Mouse (Mus musculus) intestine, postnatal 0 days (tissue): ENCODE results near the gene Fam92b. TPM values are rescaled to one million over a fixed set of nuclear protein-coding genes. Genes with fewer than 3 reads are reported as not detected.

Source experiments
- ATAC-seq: fragments of 200-750 bp; cut with Nextera tagmentation; 2 replicates; pipeline ENCODE4 v1.8.0; 2017; ENCODE audit warnings: mild to moderate bottlenecking, moderate TSS enrichment, moderate library complexity
- H3K27ac ChIP-seq: fragments of 300-500 bp; sonication (generic); 2 replicates; pipeline ENCODE4 v1.5.1; 2014; ENCODE audit warnings: mild to moderate bottlenecking, low read depth, low read length, moderate library complexity
- H3K27me3 ChIP-seq: fragments of 300-500 bp; sonication (generic); replicated peaks from 2 replicates; pipeline ENCODE4 v1.6.1; 2014; ENCODE audit warnings: low read length, mixed read lengths; ENCODE audit not compliant: control insufficient read depth, insufficient read depth
- H3K36me3 ChIP-seq: fragments of 300-500 bp; sonication (generic); 2 replicates; pipeline ENCODE4 v1.6.1; 2014; ENCODE audit warnings: mild to moderate bottlenecking, moderate library complexity; ENCODE audit not compliant: control insufficient read depth, insufficient read depth
- H3K4me1 ChIP-seq: fragments of 300-500 bp; sonication (generic); replicated peaks from 2 replicates; pipeline ENCODE4 v1.6.1; 2014; ENCODE audit warnings: antibody characterized with exemption, low read length, mixed read lengths; ENCODE audit not compliant: control insufficient read depth, insufficient read depth
- H3K4me2 ChIP-seq: fragments of 300-500 bp; sonication (generic); replicated peaks from 2 replicates; pipeline ENCODE4 v1.6.1; 2014; ENCODE audit warnings: low read depth, mild to moderate bottlenecking, moderate library complexity
- H3K4me3 ChIP-seq: fragments of 300-500 bp; sonication (generic); 2 replicates; pipeline ENCODE4 v1.5.1; 2014; ENCODE audit warnings: low read depth, low read length
- H3K9ac ChIP-seq: fragments of 300-500 bp; sonication (generic); 2 replicates; pipeline ENCODE4 v1.6.1; 2014; ENCODE audit warnings: mild to moderate bottlenecking, low read depth, low read length
- H3K9me3 ChIP-seq: fragments of 300-500 bp; sonication (generic); 2 replicates; pipeline ENCODE4 v1.6.1; 2016; ENCODE audit warnings: mixed run types; ENCODE audit not compliant: control insufficient read depth
- CTCF ChIP-seq: sonication (generic); IDR thresholded peaks from 2 replicates; pipeline ENCODE4 v1.5.1; 2016; ENCODE audit warnings: low read depth, mild to moderate bottlenecking, control low read depth, antibody characterized with exemption, moderate library complexity
- WGBS: fragments of 180-500 bp; shearing (Covaris S2); extraction: QIAGEN DNeasy Blood & Tissue Kit; methylation state at CpG from one replicate; pipeline ENCODE4 v1.1.7; 2014; 5-methylcytosine and 5-hydroxymethylcytosine counted together
- polyA plus RNA-seq: library from polyadenylated mRNA; unstranded; fragments of >200 nt; fragmentation: Nextera tagmentation; extraction: Ambion mirVana; gene quantifications from 2 replicates; pipeline ENCODE4 v1.2.1, GENCODE M21; 2015

Gene Fam92b
- polyA plus RNA-seq, 1 experiment from 2014 or later: not detected

GRCm38 (mm10) chr8:120178124-120178514 is 853 bp upstream of the Fam92b start:
- Histone ChIP-seq H3K9me3 (no peaks in the 10 kb centered on the region), H3K4me1 (no peaks in the 10 kb centered on the region; the same call in 1 of the 2 replicates), H3K36me3 (no peaks in the 10 kb centered on the region), H3K27me3 (peaks cover 21% of the 10 kb centered on the region; the same call in 1 of the 2 replicates), H3K9ac (no peak overlapping the region), H3K4me2 (no peak overlapping the region), H3K27ac (no peak overlapping the region), H3K4me3 (no peak overlapping the region)
- no peak for TF ChIP-seq CTCF
- 17% methylated on average over 10 of the region's 10 CpGs for WGBS
- no peak for ATAC-seq

- no peaks in the 10 kb centered on the region for H3K9me3 ChIP-seq
- TF ChIP-seq CTCF: no peak
- ATAC-seq: no peak
- H3K36me3 ChIP-seq: no peaks in the 10 kb centered on the region
- H3K27ac ChIP-seq: no peak overlapping the region
- H3K4me3 ChIP-seq: no peak overlapping the region
- no peak overlapping the region for H3K4me2 ChIP-seq
- peaks cover 21% of the 10 kb centered on the region; the same call in 1 of the 2 replicates for H3K27me3 ChIP-seq
- no peaks in the 10 kb centered on the region; the same call in 1 of the 2 replicates for H3K4me1 ChIP-seq
- no peak overlapping the region for H3K9ac ChIP-seq
- WGBS: 50% methylated on average over 4 of the region's 4 CpGs
Observed at GRCm38 (mm10) chr8:120176605-120177004, 661 bp downstream of the Fam92b start.

GRCm38 (mm10) chr8:120174606-120175005 is 2.7 kb downstream of the Fam92b start:
- no peak overlapping the region for H3K4me3 ChIP-seq
- H3K9me3 ChIP-seq: no peaks in the 10 kb centered on the region
- WGBS: 69% methylated on average over 18 of the region's 18 CpGs
- H3K27me3 ChIP-seq: peaks cover 21% of the 10 kb centered on the region; the same call in 1 of the 2 replicates
- no peak overlapping the region for H3K27ac ChIP-seq
- no peak for ATAC-seq
- no peak for TF ChIP-seq CTCF
- H3K9ac ChIP-seq: no peak overlapping the region
- no peaks in the 10 kb centered on the region for H3K36me3 ChIP-seq
- H3K4me1 ChIP-seq: no peaks in the 10 kb centered on the region; the same call in 1 of the 2 replicates
- H3K4me2 ChIP-seq: no peak overlapping the region

GRCm38 (mm10) chr8:120173195-120173594 is 4.1 kb downstream of the Fam92b start:
- Histone ChIP-seq H3K36me3 (no peaks in the 10 kb centered on the region), H3K27ac (no peak overlapping the region), H3K9me3 (no peaks in the 10 kb centered on the region), H3K4me3 (no peak overlapping the region), H3K4me2 (no peak overlapping the region), H3K9ac (no peak overlapping the region), H3K27me3 (peaks cover 16% of the 10 kb centered on the region; the same call in 1 of the 2 replicates), H3K4me1 (no peaks in the 10 kb centered on the region; the same call in 1 of the 2 replicates)
- WGBS: 79% methylated on average over 1 of the region's 1 CpGs
- no peak for TF ChIP-seq CTCF
- no peak for ATAC-seq

- ATAC-seq: no peak
- TF ChIP-seq CTCF: no peak
- H3K27ac ChIP-seq: no peak overlapping the region
- no peaks in the 10 kb centered on the region for H3K4me1 ChIP-seq
- WGBS: 58% methylated on average over 8 of the region's 8 CpGs
- H3K9ac ChIP-seq: no peak overlapping the region
- no peaks in the 10 kb centered on the region for H3K27me3 ChIP-seq
- no peak overlapping the region for H3K4me2 ChIP-seq
- no peak overlapping the region for H3K4me3 ChIP-seq
- no peaks in the 10 kb centered on the region for H3K9me3 ChIP-seq
- H3K36me3 ChIP-seq: no peaks in the 10 kb centered on the region
Observed at GRCm38 (mm10) chr8:120169119-120169518, 8.1 kb downstream of the Fam92b start.

- no peak overlapping the region for H3K4me3 ChIP-seq
- TF ChIP-seq CTCF: no peak
- no peaks in the 10 kb centered on the region for H3K9me3 ChIP-seq
- no peak overlapping the region for H3K4me2 ChIP-seq
- no peaks in the 10 kb centered on the region for H3K27me3 ChIP-seq
- no peak overlapping the region for H3K9ac ChIP-seq
- WGBS: 53% methylated on average over 5 of the region's 5 CpGs
- no peaks in the 10 kb centered on the region for H3K36me3 ChIP-seq
- H3K27ac ChIP-seq: no peak overlapping the region
- no peak for ATAC-seq
- H3K4me1 ChIP-seq: no peaks in the 10 kb centered on the region
Observed at GRCm38 (mm10) chr8:120167821-120168220, 9.4 kb downstream of the Fam92b start.

- WGBS: 78% methylated on average over 8 of the region's 8 CpGs
- no peaks in the 10 kb centered on the region for H3K4me1 ChIP-seq
- H3K9me3 ChIP-seq: no peaks in the 10 kb centered on the region
- no peak for ATAC-seq
- H3K9ac ChIP-seq: no peak overlapping the region
- no peak overlapping the region for H3K27ac ChIP-seq
- no peak overlapping the region for H3K4me3 ChIP-seq
- no peak for TF ChIP-seq CTCF
- H3K27me3 ChIP-seq: no peaks in the 10 kb centered on the region
- H3K4me2 ChIP-seq: no peak overlapping the region
- peaks cover under 1% of the 10 kb centered on the region; the same call in 1 of the 2 replicates for H3K36me3 ChIP-seq
Observed at GRCm38 (mm10) chr8:120167136-120167535, 10.1 kb downstream of the Fam92b start.
